Mouse (Mus musculus) MEL (cell line): ENCODE results near the gene Slc25a26.
A peak's percentile ranks its signal among the peaks of the same experiment; 100 is the strongest.

Source experiments
- CTCF ChIP-seq, 3 experiments: IDR thresholded peaks in 2 of 3; conservative IDR thresholded peaks in 1 of 3; 2 replicates each; pipeline ENCODE4 v1.5.1; 2011 to 2012; ENCODE audit warnings: low read length in 3 of 3, low read depth in 2 of 3, mild to moderate bottlenecking in 2 of 3, improper control_type of control experiment in 1 of 3, inconsistent platforms in 1 of 3, mixed read lengths in 1 of 3, moderate library complexity in 1 of 3; ENCODE audit not compliant: control insufficient read depth in 1 of 3, insufficient read depth in 1 of 3, poor library complexity in 1 of 3, severe bottlenecking in 1 of 3
- E2F4 ChIP-seq: IDR thresholded peaks from 2 replicates; pipeline ENCODE4 v1.6.1; 2011; ENCODE audit warnings: low read depth, low read length, improper control_type of control experiment, borderline replicate concordance
- MAFK ChIP-seq: IDR thresholded peaks from 2 replicates; pipeline ENCODE4 v1.6.1; 2011; ENCODE audit warnings: low read depth, mild to moderate bottlenecking, low read length, improper control_type of control experiment, borderline replicate concordance
- POLR2A ChIP-seq, 2 experiments: IDR thresholded peaks; 2 replicates each; pipeline ENCODE4 v1.6.1; 2011 to 2012; ENCODE audit warnings: low read length in 2 of 2, mild to moderate bottlenecking in 2 of 2, control low read depth in 1 of 2, improper control_type of control experiment in 1 of 2, low read depth in 1 of 2, moderate library complexity in 1 of 2; ENCODE audit not compliant: control insufficient read depth in 1 of 2, insufficient read depth in 1 of 2, poor library complexity in 1 of 2
- RCOR1 ChIP-seq: IDR thresholded peaks from 2 replicates; pipeline ENCODE4 v1.6.1; 2012; ENCODE audit warnings: low read depth, mild to moderate bottlenecking, inconsistent platforms, low read length, improper control_type of control experiment

DNA sequence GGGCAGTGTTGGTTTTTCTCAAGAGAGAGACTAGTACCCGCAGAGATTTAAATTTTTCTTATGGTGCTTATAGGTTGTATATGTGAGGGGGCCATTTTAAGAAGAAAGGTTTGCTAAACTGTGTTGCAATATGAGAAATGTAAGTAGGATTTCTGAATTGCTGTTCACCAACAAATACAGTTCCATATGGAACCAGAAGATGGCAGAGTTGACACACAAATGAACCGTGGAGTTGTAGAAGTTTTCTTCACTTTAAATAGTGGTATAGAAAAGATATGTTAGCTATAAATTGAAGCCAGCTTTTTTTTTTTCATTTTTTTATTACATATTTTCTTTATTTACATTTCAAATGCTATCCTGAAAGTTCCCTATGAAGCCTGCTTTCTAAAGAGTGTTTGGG, 24.2 kb downstream of the Slc25a26 start:
- TF ChIP-seq CTCF (IDR thresholded peaks at IDR 0.05 in 2 of 3, conservative IDR thresholded peaks at IDR 0.05 in 1 of 3; ENCODE audit: control insufficient read depth in 1 of 3, insufficient read depth in 1 of 3, low read depth in 2 of 3, low read length in 3 of 3, poor library complexity in 1 of 3, severe bottlenecking in 1 of 3) (peak in 1 of 3 experiments; percentile 78; a peak in 3 of 6 replicates), E2F4 (no peak), POLR2A (IDR thresholded peaks at IDR 0.05; ENCODE audit: control insufficient read depth in 1 of 2, insufficient read depth in 1 of 2, low read depth in 1 of 2, low read length in 2 of 2, poor library complexity in 1 of 2) (no peak), MAFK (no peak), RCOR1 (no peak)
